Mouse (Mus musculus) hindbrain, embryonic 16.5 days (tissue): ENCODE measurements around the gene Trio. TPM values are rescaled to one million over a fixed set of nuclear protein-coding genes. Genes with fewer than 3 reads are reported as not detected.

Experiments
- ATAC-seq: fragments of 200-750 bp; cut with Nextera tagmentation; 2 replicates; pipeline ENCODE4 v1.8.0; 2017; ENCODE audit warnings: moderate TSS enrichment, moderate library complexity
- H3K27ac ChIP-seq: fragments of 300-500 bp; sonication (generic); 2 replicates; pipeline ENCODE4 v1.5.1; 2014; ENCODE audit warnings: low read depth, mild to moderate bottlenecking, control low read depth, low read length, moderate library complexity
- H3K27me3 ChIP-seq: fragments of 300-500 bp; sonication (generic); replicated peaks from 2 replicates; pipeline ENCODE4 v1.6.1; 2014; ENCODE audit warnings: low read length; ENCODE audit not compliant: control insufficient read depth, insufficient read depth
- H3K36me3 ChIP-seq: fragments of 300-500 bp; sonication (generic); 2 replicates; pipeline ENCODE4 v1.6.1; 2014; ENCODE audit warnings: mild to moderate bottlenecking, low read length, moderate library complexity, mixed read lengths; ENCODE audit not compliant: control insufficient read depth, insufficient read depth
- H3K4me1 ChIP-seq: fragments of 300-500 bp; sonication (generic); 2 replicates; pipeline ENCODE4 v1.6.1; 2014; ENCODE audit warnings: low read depth, low read length; ENCODE audit not compliant: control insufficient read depth, insufficient read depth
- H3K4me2 ChIP-seq: fragments of 300-500 bp; sonication (generic); 2 replicates; pipeline ENCODE4 v1.6.1; 2014; ENCODE audit warnings: mild to moderate bottlenecking, low read length, control low read depth, moderate library complexity
- H3K4me3 ChIP-seq: fragments of 300-500 bp; sonication (generic); 2 replicates; pipeline ENCODE4 v1.5.1; 2014; ENCODE audit warnings: mild to moderate bottlenecking, low read length, control low read depth, moderate library complexity
- H3K9ac ChIP-seq: fragments of 300-500 bp; sonication (generic); 2 replicates; pipeline ENCODE4 v1.6.1; 2014; ENCODE audit warnings: low read depth, mild to moderate bottlenecking, control low read depth, low read length, moderate library complexity
- H3K9me3 ChIP-seq: fragments of 300-500 bp; sonication (generic); 2 replicates; pipeline ENCODE4 v1.6.1; 2014; ENCODE audit warnings: mild to moderate bottlenecking, low read length, moderate library complexity; ENCODE audit not compliant: control insufficient read depth
- WGBS: fragments of 180-500 bp; shearing (Covaris S2); extraction: QIAGEN DNeasy Blood & Tissue Kit; methylation state at CpG from one replicate; pipeline ENCODE4 v1.1.7; 2014; 5-methylcytosine and 5-hydroxymethylcytosine counted together
- polyA plus RNA-seq: library from polyadenylated mRNA; unstranded; fragments of >200 nt; fragmentation: Nextera tagmentation; extraction: Ambion mirVana; gene quantifications from 2 replicates; pipeline ENCODE4 v1.2.1, GENCODE M21; 2015

The Trio gene
- polyA plus RNA-seq, 1 experiment from 2014 or later, result 31.1 TPM

- Histone ChIP-seq H3K4me3 (no peak overlapping the region), H3K9me3 (no peaks in the 10 kb centered on the region), H3K36me3 (no peaks in the 10 kb centered on the region), H3K9ac (no peak overlapping the region), H3K27me3 (no peaks in the 10 kb centered on the region), H3K4me1 (peaks cover 50% of the 10 kb centered on the region), H3K27ac (no peak overlapping the region), H3K4me2 (no peak overlapping the region)
- WGBS, result 19% methylated on average over 8 of the region's 8 CpGs
- ATAC-seq, result no peak
These were observed 26.9 kb downstream of the Trio start for GRCm38 (mm10) chr15:27998621-27999359.

- no peaks in the 10 kb centered on the region for H3K9me3 ChIP-seq
- H3K4me1 ChIP-seq, result peaks cover 58% of the 10 kb centered on the region
- ATAC-seq, result no peak
These were observed 27.7 kb downstream of the Trio start for GRCm38 (mm10) chr15:27997917-27998316.

GRCm38 (mm10) chr15:27997391-27997841 lies 28.2 kb downstream of the Trio start:
- 20% methylated on average over 9 of the region's 9 CpGs for WGBS
- Histone ChIP-seq H3K27ac (no peak overlapping the region), H3K36me3 (no peaks in the 10 kb centered on the region), H3K27me3 (no peaks in the 10 kb centered on the region), H3K4me2 (peak overlapping the region; percentile 5), H3K4me1 (peaks cover 60% of the 10 kb centered on the region), H3K9ac (no peak overlapping the region), H3K9me3 (no peaks in the 10 kb centered on the region), H3K4me3 (no peak overlapping the region)
- ATAC-seq, result peak; percentile 89

More at GRCm38 (mm10) chr15:27997917-27998316, 27.7 kb downstream of the Trio start:
- H3K4me3 ChIP-seq, result no peak overlapping the region
- H3K4me2 ChIP-seq, result no peak overlapping the region; the same call in 1 of the 2 replicates
- H3K9ac ChIP-seq, result no peak overlapping the region
- H3K36me3 ChIP-seq, result no peaks in the 10 kb centered on the region
- no peaks in the 10 kb centered on the region for H3K27me3 ChIP-seq
- H3K27ac ChIP-seq, result no peak overlapping the region
- 4% methylated on average over 8 of the region's 8 CpGs for whole genome bisulfite sequencing

GRCm38 (mm10) chr15:27996750-27997149 lies 28.9 kb downstream of the Trio start:
- Histone ChIP-seq H3K36me3 (no peaks in the 10 kb centered on the region), H3K4me1 (peaks cover 60% of the 10 kb centered on the region), H3K27ac (no peak overlapping the region), H3K27me3 (no peaks in the 10 kb centered on the region), H3K4me3 (no peak overlapping the region), H3K9ac (no peak overlapping the region), H3K4me2 (no peak overlapping the region), H3K9me3 (no peaks in the 10 kb centered on the region)
- WGBS, result 80% methylated on average over 4 of the region's 4 CpGs
- ATAC-seq, result no peak

- Histone ChIP-seq H3K27ac (no peak overlapping the region), H3K4me1 (peaks cover 54% of the 10 kb centered on the region), H3K9me3 (no peaks in the 10 kb centered on the region), H3K27me3 (no peaks in the 10 kb centered on the region), H3K4me2 (no peak overlapping the region), H3K4me3 (no peak overlapping the region), H3K9ac (no peak overlapping the region), H3K36me3 (no peaks in the 10 kb centered on the region)
- 17% methylated on average over 3 of the region's 3 CpGs for WGBS
- no peak for ATAC-seq
These were observed 30.2 kb downstream of the Trio start for GRCm38 (mm10) chr15:27995421-27995820.

GRCm38 (mm10) chr15:27994870-27995269 lies 30.8 kb downstream of the Trio start:
- no peak overlapping the region for H3K4me3 ChIP-seq
- H3K9me3 ChIP-seq, result no peaks in the 10 kb centered on the region
- H3K27ac ChIP-seq, result no peak overlapping the region
- no peaks in the 10 kb centered on the region for H3K27me3 ChIP-seq
- no peak for ATAC-seq
- no peak overlapping the region for H3K4me2 ChIP-seq
- WGBS, result 30% methylated on average over 13 of the region's 13 CpGs
- peaks cover 54% of the 10 kb centered on the region for H3K4me1 ChIP-seq
- no peaks in the 10 kb centered on the region for H3K36me3 ChIP-seq
- H3K9ac ChIP-seq, result no peak overlapping the region

- Histone ChIP-seq H3K4me1 (peaks cover 51% of the 10 kb centered on the region), H3K4me3 (no peak overlapping the region), H3K4me2 (no peak overlapping the region), H3K9me3 (no peaks in the 10 kb centered on the region), H3K9ac (no peak overlapping the region), H3K27me3 (no peaks in the 10 kb centered on the region), H3K36me3 (no peaks in the 10 kb centered on the region), H3K27ac (no peak overlapping the region)
- ATAC-seq, result no peak
- WGBS, result 70% methylated on average over 7 of the region's 7 CpGs
These were observed 32.1 kb downstream of the Trio start for GRCm38 (mm10) chr15:27993528-27993927.

- Histone ChIP-seq H3K27me3 (no peaks in the 10 kb centered on the region), H3K27ac (no peak overlapping the region), H3K4me3 (no peak overlapping the region), H3K4me2 (no peak overlapping the region), H3K36me3 (no peaks in the 10 kb centered on the region), H3K9me3 (no peaks in the 10 kb centered on the region), H3K4me1 (peaks cover 43% of the 10 kb centered on the region), H3K9ac (no peak overlapping the region)
- ATAC-seq, result no peak
- WGBS, result 70% methylated on average over 5 of the region's 5 CpGs
These were observed 33.1 kb downstream of the Trio start for GRCm38 (mm10) chr15:27992596-27992995.

GRCm38 (mm10) chr15:27991892-27992593 lies 33.6 kb downstream of the Trio start:
- 74% methylated on average over 6 of the region's 6 CpGs for WGBS
- ATAC-seq, result no peak

More at GRCm38 (mm10) chr15:27991892-27992593, 33.6 kb downstream of the Trio start:
- H3K4me2 ChIP-seq, result no peak overlapping the region
- H3K4me1 ChIP-seq, result peaks cover 38% of the 10 kb centered on the region
- H3K9ac ChIP-seq, result no peak overlapping the region
- H3K4me3 ChIP-seq, result no peak overlapping the region
- H3K27ac ChIP-seq, result no peak overlapping the region
- H3K27me3 ChIP-seq, result no peaks in the 10 kb centered on the region
- H3K9me3 ChIP-seq, result no peaks in the 10 kb centered on the region
- no peaks in the 10 kb centered on the region for H3K36me3 ChIP-seq
